Mouse (Mus musculus): ENCODE data around the gene Adcy3. TPM values are rescaled to one million over a fixed set of nuclear protein-coding genes. Genes with fewer than 3 reads are reported as not detected.
A peak's percentile ranks its signal among the peaks of the same experiment; 100 is the strongest.
"Not testable (repeated sequence)": the region's sequence is repeated elsewhere in the genome, so short reads cannot be mapped to it uniquely, and the experiment has no call there.

Gene Adcy3
- polyA plus RNA-seq, 1 experiment from 2014 or later: 6.8 TPM

DNA sequence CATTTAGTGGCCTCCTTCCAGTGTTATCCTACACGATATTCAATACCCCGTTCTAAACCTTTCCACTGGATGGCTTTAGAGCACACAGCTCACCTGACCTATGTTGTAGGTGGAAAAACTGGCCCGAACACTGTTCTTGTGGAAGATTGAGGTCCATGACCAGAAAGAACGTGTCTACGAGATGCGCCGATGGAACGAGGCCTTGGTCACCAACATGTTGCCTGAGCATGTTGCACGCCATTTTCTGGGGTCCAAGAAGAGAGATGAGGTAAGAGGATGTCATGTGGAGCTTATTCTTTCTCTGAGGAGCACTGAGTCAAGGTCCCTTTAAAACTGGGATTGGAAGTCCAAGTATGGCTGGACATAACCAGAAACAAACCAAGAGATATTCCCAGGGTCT is 76.3 kb downstream of the Adcy3 start:
- Histone ChIP-seq H3K9ac (replicated peaks) (no peak overlapping the region), H3K4me3 (no peak overlapping the region), H3K27me3 (no peaks in the 10 kb centered on the region), H3K36me3 (peaks cover 53% of the 10 kb centered on the region), H3K4me2 (replicated peaks) (no peak overlapping the region), H3K4me1 (no peaks in the 10 kb centered on the region), H3K9me3 (no peaks in the 10 kb centered on the region), H3K27ac (replicated peaks) (no peak overlapping the region)
- no peak for ATAC-seq (ENCODE audit: low FRiP score, low read depth)
- 96% methylated on average over 9 of the region's 9 CpGs for WGBS

- Histone ChIP-seq H3K9ac (replicated peaks) (no peak overlapping the region), H3K4me3 (no peak overlapping the region), H3K36me3 (peaks cover 62% of the 10 kb centered on the region), H3K27me3 (no peaks in the 10 kb centered on the region), H3K4me1 (no peaks in the 10 kb centered on the region), H3K4me2 (replicated peaks) (no peak overlapping the region), H3K27ac (replicated peaks) (no peak overlapping the region), H3K9me3 (no peaks in the 10 kb centered on the region)
- no peak for ATAC-seq (ENCODE audit: low FRiP score, low read depth)
- WGBS: 91% methylated on average over 9 of the region's 9 CpGs
These were observed 78.3 kb downstream of the Adcy3 start for GRCm38 (mm10) chr12:4211174-4211573.

- H3K27me3 ChIP-seq: no peaks in the 10 kb centered on the region
- no peak overlapping the region for H3K9ac ChIP-seq (replicated peaks)
- H3K9me3 ChIP-seq: no peaks in the 10 kb centered on the region
- H3K36me3 ChIP-seq: peaks cover 63% of the 10 kb centered on the region
- 60% methylated on average over 8 of the region's 8 CpGs for WGBS
- no peak overlapping the region for H3K4me2 ChIP-seq (replicated peaks)
- H3K4me3 ChIP-seq: no peak overlapping the region
- H3K4me1 ChIP-seq: no peaks in the 10 kb centered on the region
- ATAC-seq (ENCODE audit: low FRiP score, low read depth): no peak
- H3K27ac ChIP-seq (replicated peaks): no peak overlapping the region
These were observed 80.0 kb downstream of the Adcy3 start for GRCm38 (mm10) chr12:4212908-4213307.

GRCm38 (mm10) chr12:4230156-4230555 is 97.3 kb downstream of the Adcy3 start:
- ATAC-seq (ENCODE audit: low FRiP score, low read depth): no peak
- Histone ChIP-seq H3K27me3 (no peaks in the 10 kb centered on the region), H3K4me3 (no peak overlapping the region), H3K4me2 (replicated peaks) (no peak overlapping the region), H3K9ac (replicated peaks) (no peak overlapping the region), H3K27ac (replicated peaks) (no peak overlapping the region), H3K36me3 (peaks cover 44% of the 10 kb centered on the region), H3K9me3 (no peaks in the 10 kb centered on the region), H3K4me1 (peaks cover 18% of the 10 kb centered on the region)
- WGBS: 91% methylated on average over 7 of the region's 7 CpGs

DNA sequence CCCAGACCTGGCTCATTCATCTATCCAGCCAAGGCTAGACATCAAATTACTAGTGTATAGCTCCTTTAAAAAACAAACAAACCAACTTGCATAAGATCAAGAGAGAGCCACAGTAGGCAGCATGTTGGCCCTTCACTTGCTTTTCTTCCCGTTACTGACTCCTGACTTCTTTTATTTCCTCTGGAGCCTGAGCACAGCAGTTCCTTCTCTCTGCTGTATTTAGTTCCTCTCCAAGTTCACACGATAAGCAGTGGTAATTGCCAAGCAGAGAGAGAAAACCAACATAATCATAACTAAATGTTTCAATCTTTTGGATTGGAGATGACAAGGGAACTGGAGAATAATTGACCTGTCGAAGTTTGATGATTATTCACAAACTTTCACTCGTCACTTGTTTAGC is 99.9 kb downstream of the Adcy3 start:
- Histone ChIP-seq H3K36me3 (peaks cover 20% of the 10 kb centered on the region), H3K9ac (replicated peaks) (0 out of 2 replicates have a peak overlapping the region, but pooled peaks have one; percentile 12)

DNA sequence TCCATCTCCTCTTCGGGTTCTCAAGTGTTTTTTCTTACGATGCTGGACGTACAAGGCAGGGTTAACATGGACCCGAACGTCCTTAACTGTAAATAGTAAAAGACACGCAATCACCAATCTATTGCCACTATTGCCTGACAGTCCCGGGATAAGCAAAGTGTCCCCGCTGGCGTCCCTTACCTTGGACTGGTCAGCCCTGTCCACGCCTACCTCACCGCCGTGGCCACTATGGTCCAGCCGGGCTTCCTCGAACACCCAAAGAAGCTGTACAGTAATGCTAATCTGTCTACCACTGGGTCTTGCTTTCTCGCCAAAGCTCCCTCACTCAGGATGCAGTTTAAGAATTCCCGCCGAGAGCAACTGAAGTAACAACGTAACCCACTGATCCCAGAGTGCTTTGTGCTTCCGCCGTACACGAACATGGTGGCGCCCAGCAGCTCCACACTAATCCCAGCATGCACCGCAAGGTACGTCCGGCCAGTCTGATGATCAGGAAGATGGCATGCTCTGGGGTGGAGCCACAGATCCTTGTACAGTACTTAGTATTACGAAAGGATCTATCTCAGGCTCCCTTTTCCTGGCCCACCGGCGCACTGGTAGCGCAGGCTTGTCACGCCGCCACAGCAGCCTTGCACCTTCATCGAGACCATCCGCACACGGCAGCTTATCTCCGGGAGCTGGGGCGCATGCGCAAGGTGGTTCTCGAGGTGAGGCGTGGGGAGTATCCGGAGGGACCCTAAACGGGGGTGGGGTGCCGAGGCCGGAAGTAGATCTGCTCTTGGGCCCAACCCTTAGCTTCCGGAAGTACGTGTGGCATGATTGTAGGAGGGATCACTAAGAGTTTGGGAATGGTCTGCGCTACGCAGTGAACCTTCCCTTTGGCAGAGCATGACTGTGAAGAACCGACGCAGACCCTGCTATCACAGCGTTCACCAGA is 100.9 kb downstream of the Adcy3 start, which contains the start of the genes Ptrhd1 and Cenpo:
TSS of gene Ptrhd1 (plus strand) at position 456 of the 937 bp plus-strand sequence.
TSS of gene Cenpo (minus strand) at position 723 of the 937 bp plus-strand sequence.
- peak within 1 kb of the TSS; percentile 64 for H3K4me3 ChIP-seq
- H3K4me1 ChIP-seq: peaks cover 18% of the 10 kb centered on the region
- H3K27me3 ChIP-seq: no peaks in the 10 kb centered on the region
- H3K4me2 ChIP-seq (replicated peaks): peak within 1 kb of the TSS; percentile 66
- H3K36me3 ChIP-seq: peaks cover 16% of the 10 kb centered on the region
- WGBS: under 1% methylated on average over 50 of the region's 50 CpGs
- H3K9ac ChIP-seq (replicated peaks): peak within 1 kb of the TSS; percentile 56
- no peaks in the 10 kb centered on the region for H3K9me3 ChIP-seq
- ATAC-seq (ENCODE audit: low FRiP score, low read depth): peak; percentile 99
- H3K27ac ChIP-seq (replicated peaks): peak within 1 kb of the TSS; percentile 92

More for the DNA sequence above, 99.9 kb downstream of the Adcy3 start:
- no peaks in the 10 kb centered on the region for H3K27me3 ChIP-seq
- peak overlapping the region; percentile 66 for H3K4me2 ChIP-seq (replicated peaks)
- H3K27ac ChIP-seq (replicated peaks): no peak overlapping the region
- H3K4me1 ChIP-seq: peaks cover 18% of the 10 kb centered on the region
- no peak for ATAC-seq (ENCODE audit: low FRiP score, low read depth)
- WGBS: 59% methylated on average over 4 of the region's 4 CpGs
- H3K9me3 ChIP-seq: no peaks in the 10 kb centered on the region
- H3K4me3 ChIP-seq: peak overlapping the region; percentile 64

DNA sequence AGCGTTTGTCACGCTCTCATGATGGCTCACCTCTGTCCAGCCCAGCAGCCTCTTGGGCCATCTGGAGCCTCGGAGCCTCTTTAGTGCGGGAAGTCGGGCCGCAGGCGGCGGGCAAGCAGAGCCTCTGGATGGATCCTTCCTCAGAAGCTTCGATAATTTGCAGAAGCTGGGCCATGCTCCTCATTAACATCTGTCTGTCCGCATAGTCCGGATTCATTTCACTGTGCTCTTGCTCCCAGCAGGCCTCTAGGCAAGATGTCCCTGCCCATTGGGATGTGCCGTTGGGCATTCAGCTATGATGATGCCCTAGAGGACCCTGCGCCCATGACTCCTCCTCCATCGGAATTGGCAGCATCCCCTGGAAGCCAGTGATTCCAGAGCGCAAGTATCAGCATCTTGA is 104.6 kb downstream of the Adcy3 start:
- ATAC-seq (ENCODE audit: low FRiP score, low read depth): no peak
- peaks cover 13% of the 10 kb centered on the region for H3K4me1 ChIP-seq
- no peaks in the 10 kb centered on the region for H3K36me3 ChIP-seq
- H3K4me2 ChIP-seq (replicated peaks): no peak overlapping the region
- H3K27ac ChIP-seq (replicated peaks): no peak overlapping the region
- H3K4me3 ChIP-seq: no peak overlapping the region
- no peaks in the 10 kb centered on the region for H3K27me3 ChIP-seq
- H3K9me3 ChIP-seq: no peaks in the 10 kb centered on the region
- WGBS: 92% methylated on average over 15 of the region's 15 CpGs
- no peak overlapping the region for H3K9ac ChIP-seq (replicated peaks)

- not testable (repeated sequence) for H3K4me3 ChIP-seq; ATAC-seq (ENCODE audit: low FRiP score, low read depth); H3K4me2 ChIP-seq (replicated peaks); H3K9me3 ChIP-seq; H3K27me3 ChIP-seq; H3K9ac ChIP-seq (replicated peaks); H3K4me1 ChIP-seq; H3K27ac ChIP-seq (replicated peaks); H3K36me3 ChIP-seq
- WGBS: 67% methylated on average over 8 of the region's 8 CpGs
These were observed 107.4 kb downstream of the Adcy3 start for GRCm38 (mm10) chr12:4240281-4240680.

- Histone ChIP-seq H3K27me3 (no peaks in the 10 kb centered on the region), H3K4me3 (no peak overlapping the region), H3K36me3 (0 out of 2 replicates have a peak, but pooled peaks cover 4% of the 10 kb centered on the region), H3K9me3 (no peaks in the 10 kb centered on the region), H3K27ac (replicated peaks) (no peak overlapping the region), H3K4me1 (no peaks in the 10 kb centered on the region), H3K4me2 (replicated peaks) (no peak overlapping the region), H3K9ac (replicated peaks) (no peak overlapping the region)
- WGBS: 84% methylated on average over 2 of the region's 2 CpGs
- no peak for ATAC-seq (ENCODE audit: low FRiP score, low read depth)
These were observed 110.9 kb downstream of the Adcy3 start for GRCm38 (mm10) chr12:4243805-4244204.

DNA sequence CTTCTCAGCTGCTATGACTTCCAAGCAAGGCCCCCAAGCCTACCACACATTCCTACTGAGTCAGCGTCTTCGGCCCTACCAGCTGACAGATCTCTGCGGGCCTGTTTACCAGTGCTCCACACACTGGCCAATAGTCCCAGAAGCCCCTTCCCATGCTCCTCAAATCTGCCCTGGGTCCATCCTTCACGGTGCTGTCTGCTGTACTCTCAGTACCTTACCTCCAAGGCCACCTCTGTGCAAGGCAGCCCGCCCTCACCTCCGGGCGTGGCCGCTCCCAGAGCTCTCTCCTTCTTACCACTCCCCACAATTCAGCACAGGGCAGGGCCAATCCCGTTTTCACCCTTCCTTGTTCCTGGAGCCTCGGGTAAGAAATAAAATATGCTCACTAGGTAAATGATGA is 112.8 kb downstream of the Adcy3 start:
- no peak overlapping the region for H3K4me3 ChIP-seq
- WGBS: 90% methylated on average over 10 of the region's 10 CpGs
- ATAC-seq (ENCODE audit: low FRiP score, low read depth): no peak

DNA sequence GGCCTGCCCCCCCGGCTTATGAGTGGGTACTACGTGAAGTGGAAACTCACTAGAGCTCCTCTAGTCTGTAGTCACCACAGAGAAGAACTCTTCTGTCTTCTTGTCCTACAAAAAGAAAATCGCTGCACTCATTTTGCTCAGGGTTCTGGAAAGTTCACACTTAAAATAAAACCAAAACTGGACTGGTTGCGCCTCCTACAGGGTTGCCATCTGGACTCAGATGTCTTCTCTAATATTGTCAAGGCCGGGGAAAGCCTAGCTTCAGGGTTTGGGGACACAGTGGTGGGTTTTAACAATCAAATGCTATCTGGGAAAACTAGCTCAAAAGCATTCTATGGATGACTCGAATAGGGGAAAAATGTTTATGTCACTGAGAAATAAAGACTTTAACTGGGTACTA is 116.9 kb downstream of the Adcy3 start:
- Histone ChIP-seq H3K4me3 (no peak overlapping the region), H3K4me2 (replicated peaks) (no peak overlapping the region), H3K27me3 (no peaks in the 10 kb centered on the region), H3K27ac (replicated peaks) (no peak overlapping the region), H3K36me3 (peaks cover 19% of the 10 kb centered on the region), H3K9me3 (no peaks in the 10 kb centered on the region), H3K4me1 (no peaks in the 10 kb centered on the region), H3K9ac (replicated peaks) (no peak overlapping the region)
- whole genome bisulfite sequencing: 82% methylated on average over 6 of the region's 6 CpGs
- no peak for ATAC-seq (ENCODE audit: low FRiP score, low read depth)

More for the DNA sequence above, 112.8 kb downstream of the Adcy3 start:
- Histone ChIP-seq H3K4me1 (no peaks in the 10 kb centered on the region), H3K9ac (replicated peaks) (no peak overlapping the region), H3K4me2 (replicated peaks) (no peak overlapping the region), H3K27me3 (no peaks in the 10 kb centered on the region), H3K27ac (replicated peaks) (no peak overlapping the region), H3K36me3 (0 out of 2 replicates have a peak, but pooled peaks cover 4% of the 10 kb centered on the region), H3K9me3 (no peaks in the 10 kb centered on the region)

Data from midbrain, embryonic 12.5 days (tissue).